Mouse (Mus musculus) fat pad, adult 2 months (tissue): ENCODE data around the gene Kpnb1.

Source experiments
- DNase-seq: peaks from one replicate; pipeline ENCODE4 v3.0.0-alpha.2; 2011; ENCODE audit warnings: low read depth, low spot score; ENCODE audit errors: extremely low read depth

Gene Kpnb1

GRCm38 (mm10) chr11:97145320-97145719, 42.4 kb downstream of the Kpnb1 start:
- no peak for DNase-seq

GRCm38 (mm10) chr11:97143196-97143900, 44.3 kb downstream of the Kpnb1 start:
- DNase-seq: no peak

GRCm38 (mm10) chr11:97142159-97142608, 45.5 kb downstream of the Kpnb1 start:
- peak; percentile 76 for DNase-seq

GRCm38 (mm10) chr11:97140811-97141210, 46.9 kb downstream of the Kpnb1 start:
- DNase-seq: no peak

GRCm38 (mm10) chr11:97139256-97139655, 48.4 kb downstream of the Kpnb1 start:
- DNase-seq: no peak

- DNase-seq: no peak
Measured at GRCm38 (mm10) chr11:97138554-97139226, 49.0 kb downstream of the Kpnb1 start.

- no peak for DNase-seq
Measured at GRCm38 (mm10) chr11:97133270-97133669, 54.4 kb downstream of the Kpnb1 start.

GRCm38 (mm10) chr11:97132185-97132584, 55.5 kb downstream of the Kpnb1 start:
- no peak for DNase-seq

- no peak for DNase-seq
Measured at GRCm38 (mm10) chr11:97131683-97132082, 56.0 kb downstream of the Kpnb1 start.

GRCm38 (mm10) chr11:97130318-97130717, 57.4 kb downstream of the Kpnb1 start:
- DNase-seq: no peak

- DNase-seq: no peak
Measured at GRCm38 (mm10) chr11:97128956-97129355, 58.7 kb downstream of the Kpnb1 start.

GRCm38 (mm10) chr11:97127470-97128223, 60.0 kb downstream of the Kpnb1 start:
- no peak for DNase-seq

- no peak for DNase-seq
Measured at GRCm38 (mm10) chr11:97126645-97127468, 60.8 kb downstream of the Kpnb1 start.

GRCm38 (mm10) chr11:97124266-97125036, 63.2 kb downstream of the Kpnb1 start:
- DNase-seq: no peak

- no peak for DNase-seq
Measured at GRCm38 (mm10) chr11:97123282-97123890, 64.3 kb downstream of the Kpnb1 start.

- DNase-seq: no peak
Measured at GRCm38 (mm10) chr11:97120641-97121040, 67.0 kb downstream of the Kpnb1 start.

GRCm38 (mm10) chr11:97120221-97120620, 67.5 kb downstream of the Kpnb1 start:
- DNase-seq: no peak

GRCm38 (mm10) chr11:97115797-97116196, 71.9 kb downstream of the Kpnb1 start:
- DNase-seq: no peak

GRCm38 (mm10) chr11:97114671-97115601, 72.7 kb downstream of the Kpnb1 start, which contains the start of gene Tbx21:
TSS of gene Tbx21 (minus strand) at chr11:97115331.
- DNase-seq: no peak
